Mouse (Mus musculus) liver, embryonic 14.5 days (tissue): Measurements from ENCODE around the gene Tenm2.

Experiments used
- CTCF ChIP-seq: IDR thresholded peaks from 2 replicates; pipeline ENCODE4 v1.5.1; 2016; ENCODE audit warnings: antibody characterized with exemption, low read depth, control low read depth
- EP300 ChIP-seq: IDR thresholded peaks from 2 replicates; pipeline ENCODE4 v1.6.1; 2016; ENCODE audit warnings: antibody characterized with exemption, low read depth

- no peak for TF ChIP-seq CTCF
- no peak for TF ChIP-seq EP300
Observed at GRCm38 (mm10) chr11:36482136-36482535, 753.6 kb downstream of the Tenm2 start.
